29 mouse cellular contexts compared by ENCODE assay signal in genomic region chr10:76722751-76723450, GRCm38 (mm10). TPM values are rescaled to one million over a fixed set of nuclear protein-coding genes. Genes with fewer than 3 reads are reported as not detected.
DNase-seq lines count a peak whose midpoint lies in the region; ATAC-seq lines count a peak whose summit lies in the region.
"Had no signal": no experiment of that assay in that cellular context is flagged by ENCODE, and none has a peak within 500 bp of the region (broad histone marks: within the 10 kb centered on the region; RNA-seq: fewer than 3 reads in every experiment).

No protein-coding gene starts in this region.

- no peak overlapping the region for H3K9ac ChIP-seq in kidney, embryonic 15.5 days
- H3K9ac ChIP-seq in midbrain, embryonic 14.5 days (replicated peaks; ENCODE audit: low read length): no peak overlapping the region
- H3K9ac ChIP-seq: embryonic facial prominence, embryonic 12.5 days; forebrain, embryonic 15.5 days; liver, embryonic 14.5 days; lung, embryonic 14.5 days had no signal

- no peak for ATAC-seq in kidney, embryonic 15.5 days (replicated peaks; ENCODE audit: low FRiP score)
- ATAC-seq in midbrain, embryonic 14.5 days (ENCODE audit: low FRiP score, low TSS enrichment): no peak
- ATAC-seq: forebrain, embryonic 15.5 days; hindbrain, postnatal 0 days; midbrain, embryonic 16.5 days; Patski had no signal

- no peak overlapping the region for H3K27ac ChIP-seq in kidney, embryonic 15.5 days
- H3K27ac ChIP-seq in midbrain, embryonic 14.5 days (replicated peaks; ENCODE audit: low read depth, low read length): no peak overlapping the region
- H3K27ac ChIP-seq: embryonic facial prominence, embryonic 12.5 days; forebrain, embryonic 10.5 days; forebrain, embryonic 15.5 days; hindbrain, postnatal 0 days; liver, embryonic 14.5 days; midbrain, embryonic 10.5 days had no signal

- intact Hi-C loops in heart, postnatal 25 days (cut with DNase I): no loop called here

- no peaks in the 10 kb centered on the region for H3K27me3 ChIP-seq in kidney, embryonic 15.5 days
- H3K27me3 ChIP-seq in midbrain, embryonic 14.5 days (ENCODE audit: control insufficient read depth, insufficient read depth, low read length): no peaks in the 10 kb centered on the region
- H3K27me3 ChIP-seq: embryonic facial prominence, embryonic 12.5 days; forebrain, embryonic 15.5 days; Patski had no signal

- 85% methylated on average over 18 of the region's 18 CpGs for WGBS in kidney, embryonic 15.5 days
- 86% methylated on average over 18 of the region's 18 CpGs for WGBS in midbrain, embryonic 14.5 days

- DNase-seq in heart, adult 11 months: peak; percentile 89
- DNase-seq in heart, postnatal 25 days (ENCODE audit: low spot score): no peak
- DNase-seq in kidney, postnatal 10 days: peak; percentile 4
- peak; percentile 2 for DNase-seq in urinary bladder, postnatal 14 days (ENCODE audit: low spot score)
- no peak for DNase-seq in urinary bladder, adult 18-20 months (ENCODE audit: low spot score in 2 of 2)
- DNase-seq in midbrain, embryonic 14.5 days: no peak
- DNase-seq: adrenal gland, postnatal 14 days; cerebellum, adult 11 months; cerebellum, adult 9-10 months; cerebellum, postnatal 36 days; gastrocnemius, postnatal 10 days; kidney, adult 18-20 months; kidney, postnatal 4 days; lung, embryonic 14.5 days; right cerebral cortex, postnatal 25 days; thymus, adult 18-20 months; thymus, postnatal 36 days had no signal

- no peak overlapping the region for H3K4me3 ChIP-seq in kidney, embryonic 15.5 days (replicated peaks)
- H3K4me3 ChIP-seq in midbrain, embryonic 14.5 days (replicated peaks; ENCODE audit: low read depth, low read length): no peak overlapping the region
- H3K4me3 ChIP-seq: embryonic facial prominence, embryonic 12.5 days; forebrain, embryonic 10.5 days; forebrain, embryonic 15.5 days; midbrain, embryonic 10.5 days had no signal

- peaks cover 10% of the 10 kb centered on the region; the same call in 1 of the 2 replicates for H3K4me1 ChIP-seq in kidney, embryonic 15.5 days
- H3K4me1 ChIP-seq in midbrain, embryonic 14.5 days (ENCODE audit: control insufficient read depth, insufficient read depth, low read length): no peaks in the 10 kb centered on the region
- H3K4me1 ChIP-seq: forebrain, embryonic 15.5 days had no signal

- no peaks in the 10 kb centered on the region for H3K9me3 ChIP-seq in kidney, embryonic 15.5 days (replicated peaks)
- H3K9me3 ChIP-seq in midbrain, embryonic 14.5 days (ENCODE audit: control insufficient read depth, low read length): no peaks in the 10 kb centered on the region
- H3K9me3 ChIP-seq: embryonic facial prominence, embryonic 12.5 days; forebrain, embryonic 10.5 days; forebrain, embryonic 15.5 days; midbrain, embryonic 10.5 days had no signal

- H3K4me2 ChIP-seq in kidney, embryonic 15.5 days: no peak overlapping the region
- no peak overlapping the region for H3K4me2 ChIP-seq in midbrain, embryonic 14.5 days (ENCODE audit: low read length)
- H3K4me2 ChIP-seq: embryonic facial prominence, embryonic 12.5 days; forebrain, embryonic 15.5 days had no signal

- H3K36me3 ChIP-seq in kidney, embryonic 15.5 days: peaks cover 3% of the 10 kb centered on the region; the same call in 1 of the 2 replicates
- no peaks in the 10 kb centered on the region for H3K36me3 ChIP-seq in midbrain, embryonic 14.5 days (ENCODE audit: control insufficient read depth, insufficient read depth, low read length)
- H3K36me3 ChIP-seq: forebrain, embryonic 10.5 days; forebrain, embryonic 15.5 days; midbrain, embryonic 10.5 days had no signal

RNA-seq across cellular contexts. Expression of gene Col6a1, which starts 3.1 kb away (rescaled TPM):
- total RNA-seq in heart, postnatal 25 days (2021): 10 to 100 TPM; 83.0 to 93.0 TPM
- polyA plus RNA-seq in kidney, embryonic 15.5 days (2015; fragmentation: Nextera tagmentation; extraction: Ambion mirVana): 75.3 and 112 TPM in 2 replicates
- polyA plus RNA-seq in midbrain, embryonic 14.5 days (2014; fragmentation: Nextera tagmentation; extraction: Ambion mirVana): 0.54 and 15.7 TPM in 2 replicates
- total RNA-seq: megakaryocyte progenitor cell, adult 5-6 weeks; MEL; neutrophil, adult 5-6 weeks had no signal

Comparison
In these comparisons a context has a peak if more than half of its experiments do, and no peak if none do; other contexts are left out.
1. DNase-seq: peak in heart, adult 11 months (single experiment), kidney, postnatal 10 days (single experiment) and urinary bladder, postnatal 14 days (single experiment); none in heart, postnatal 25 days (single experiment), urinary bladder, adult 18-20 months (0 of 2) and midbrain, embryonic 14.5 days (single experiment).